Mouse (Mus musculus): ENCODE data around the gene Fam49a. TPM values are rescaled to one million over a fixed set of nuclear protein-coding genes. Genes with fewer than 3 reads are reported as not detected.

Gene Fam49a
- polyA plus RNA-seq, 1 experiment = 0.38 TPM

- TF ChIP-seq CTCF (IDR thresholded peaks at IDR 0.05; ENCODE audit: control insufficient read depth, insufficient read depth, insufficient replicate concordance, low read depth, low read length) (no peak), POLR2A (IDR thresholded peaks at IDR 0.05; ENCODE audit: control insufficient read depth, low read depth, low read length) (no peak)
- H3K36me3 ChIP-seq (ENCODE audit: control insufficient read depth, insufficient read depth, low read length) = no peaks in the 10 kb centered on the region
- no peaks in the 10 kb centered on the region for H3K27me3 ChIP-seq (ENCODE audit: control insufficient read depth, insufficient read depth, low read length)
- no peak overlapping the region for H3K27ac ChIP-seq (ENCODE audit: control insufficient read depth, insufficient read depth, low read depth, low read length)
- peaks cover 2% of the 10 kb centered on the region for H3K4me1 ChIP-seq (ENCODE audit: control insufficient read depth, insufficient read depth, low read length)
- no peak overlapping the region for H3K4me3 ChIP-seq (ENCODE audit: control insufficient read depth, low read depth, low read length)
These were observed 134.3 kb downstream of the Fam49a start for GRCm38 (mm10) chr12:12396224-12396623.

DNA sequence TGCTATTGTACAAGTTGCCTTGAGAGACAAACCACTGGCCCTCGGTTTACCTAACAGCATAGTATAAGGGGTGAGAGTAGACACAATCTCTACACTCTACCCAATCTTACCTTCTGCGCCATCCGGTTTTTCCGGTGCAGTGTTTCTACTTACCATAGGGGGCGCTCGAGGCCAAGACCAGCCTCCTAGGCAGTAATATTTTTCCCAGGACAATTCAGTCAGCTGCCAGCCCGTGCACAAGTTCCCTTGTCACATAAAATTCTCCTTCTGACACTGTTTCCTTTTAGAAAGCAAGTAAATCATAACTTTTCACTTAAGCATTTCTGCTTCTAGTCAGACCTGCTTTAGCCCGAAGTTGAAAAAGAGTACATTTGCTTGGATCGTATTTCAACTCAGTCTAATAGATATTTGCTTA is 139.1 kb downstream of the Fam49a start:
- no peaks in the 10 kb centered on the region for H3K36me3 ChIP-seq (ENCODE audit: control insufficient read depth, insufficient read depth, low read length)
- H3K4me3 ChIP-seq (ENCODE audit: control insufficient read depth, low read depth, low read length) = peak overlapping the region; percentile 48; the same call in 1 of the 2 replicates
- TF ChIP-seq CTCF (IDR thresholded peaks at IDR 0.05; ENCODE audit: control insufficient read depth, insufficient read depth, insufficient replicate concordance, low read depth, low read length) (peak; percentile 85; the same call in 1 of the 2 replicates), POLR2A (IDR thresholded peaks at IDR 0.05; ENCODE audit: control insufficient read depth, low read depth, low read length) (no peak)
- H3K4me1 ChIP-seq (ENCODE audit: control insufficient read depth, insufficient read depth, low read length) = peaks cover 5% of the 10 kb centered on the region
- no peaks in the 10 kb centered on the region for H3K27me3 ChIP-seq (ENCODE audit: control insufficient read depth, insufficient read depth, low read length)
- H3K27ac ChIP-seq (ENCODE audit: control insufficient read depth, insufficient read depth, low read depth, low read length) = no peak overlapping the region

DNA sequence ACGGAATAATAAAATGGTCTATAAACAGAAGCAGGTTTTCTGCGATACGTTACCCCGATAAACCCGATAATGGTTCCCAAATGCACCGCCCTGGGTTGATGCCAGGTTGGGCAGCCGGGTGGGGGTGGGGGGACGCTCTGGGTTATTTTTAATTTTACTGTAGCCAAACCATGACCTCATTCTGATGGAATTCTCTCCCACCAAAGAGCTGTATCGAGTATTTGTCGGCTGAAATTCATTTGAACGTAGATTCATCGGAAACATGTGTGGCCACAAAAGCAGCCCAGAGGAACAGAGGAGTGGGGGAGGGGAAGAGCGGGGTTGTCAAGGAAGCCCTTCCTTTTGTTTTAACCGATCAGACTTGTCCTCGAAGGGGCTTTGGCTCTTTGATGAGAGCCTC is 139.6 kb downstream of the Fam49a start:
- H3K27ac ChIP-seq (ENCODE audit: control insufficient read depth, insufficient read depth, low read depth, low read length) = no peak overlapping the region

GRCm38 (mm10) chr12:12405491-12406110 is 143.7 kb downstream of the Fam49a start:
- Histone ChIP-seq H3K4me3 (ENCODE audit: control insufficient read depth, low read depth, low read length) (no peak overlapping the region), H3K27ac (ENCODE audit: control insufficient read depth, insufficient read depth, low read depth, low read length) (no peak overlapping the region), H3K4me1 (ENCODE audit: control insufficient read depth, insufficient read depth, low read length) (peaks cover 5% of the 10 kb centered on the region; the same call in 1 of the 2 replicates), H3K36me3 (ENCODE audit: control insufficient read depth, insufficient read depth, low read length) (no peaks in the 10 kb centered on the region), H3K27me3 (ENCODE audit: control insufficient read depth, insufficient read depth, low read length) (no peaks in the 10 kb centered on the region)
- TF ChIP-seq CTCF (IDR thresholded peaks at IDR 0.05; ENCODE audit: control insufficient read depth, insufficient read depth, insufficient replicate concordance, low read depth, low read length) = no peak
- TF ChIP-seq POLR2A (IDR thresholded peaks at IDR 0.05; ENCODE audit: control insufficient read depth, low read depth, low read length) = no peak

More for the DNA sequence above, 139.6 kb downstream of the Fam49a start:
- Histone ChIP-seq H3K4me3 (ENCODE audit: control insufficient read depth, low read depth, low read length) (no peak overlapping the region), H3K4me1 (ENCODE audit: control insufficient read depth, insufficient read depth, low read length) (peaks cover 5% of the 10 kb centered on the region), H3K27me3 (ENCODE audit: control insufficient read depth, insufficient read depth, low read length) (no peaks in the 10 kb centered on the region), H3K36me3 (ENCODE audit: control insufficient read depth, insufficient read depth, low read length) (no peaks in the 10 kb centered on the region)
- TF ChIP-seq CTCF (IDR thresholded peaks at IDR 0.05; ENCODE audit: control insufficient read depth, insufficient read depth, insufficient replicate concordance, low read depth, low read length) (no peak), POLR2A (IDR thresholded peaks at IDR 0.05; ENCODE audit: control insufficient read depth, low read depth, low read length) (no peak)

GRCm38 (mm10) chr12:12409044-12409443 is 147.1 kb downstream of the Fam49a start:
- Histone ChIP-seq H3K4me1 (ENCODE audit: control insufficient read depth, insufficient read depth, low read length) (no peaks in the 10 kb centered on the region), H3K4me3 (ENCODE audit: control insufficient read depth, low read depth, low read length) (no peak overlapping the region), H3K27ac (ENCODE audit: control insufficient read depth, insufficient read depth, low read depth, low read length) (no peak overlapping the region), H3K27me3 (ENCODE audit: control insufficient read depth, insufficient read depth, low read length) (no peaks in the 10 kb centered on the region), H3K36me3 (ENCODE audit: control insufficient read depth, insufficient read depth, low read length) (no peaks in the 10 kb centered on the region)
- TF ChIP-seq POLR2A (IDR thresholded peaks at IDR 0.05; ENCODE audit: control insufficient read depth, low read depth, low read length) = no peak
- no peak for TF ChIP-seq CTCF (IDR thresholded peaks at IDR 0.05; ENCODE audit: control insufficient read depth, insufficient read depth, insufficient replicate concordance, low read depth, low read length)

DNA sequence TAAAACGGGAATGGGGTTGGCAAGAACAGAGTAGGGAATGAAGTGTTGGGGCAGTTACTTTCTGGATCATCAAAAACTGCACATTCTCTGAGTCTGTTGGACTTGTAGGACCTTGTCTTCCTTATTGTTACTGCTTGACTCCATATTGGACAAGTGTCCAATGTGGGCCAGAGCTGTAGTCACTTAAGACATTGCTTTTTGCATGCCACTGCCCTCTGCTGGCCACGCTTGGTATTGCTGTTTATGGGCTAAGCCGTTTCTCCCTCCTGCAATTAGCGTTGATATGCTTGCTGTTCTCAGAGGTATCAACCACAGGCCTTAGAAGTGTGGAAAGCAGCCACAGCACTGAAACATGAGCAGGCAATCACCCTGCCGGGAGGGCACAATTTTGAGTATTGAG is 150.7 kb downstream of the Fam49a start:
- Histone ChIP-seq H3K4me3 (ENCODE audit: control insufficient read depth, low read depth, low read length) (no peak overlapping the region), H3K4me1 (ENCODE audit: control insufficient read depth, insufficient read depth, low read length) (no peaks in the 10 kb centered on the region), H3K36me3 (ENCODE audit: control insufficient read depth, insufficient read depth, low read length) (no peaks in the 10 kb centered on the region), H3K27ac (ENCODE audit: control insufficient read depth, insufficient read depth, low read depth, low read length) (no peak overlapping the region), H3K27me3 (ENCODE audit: control insufficient read depth, insufficient read depth, low read length) (no peaks in the 10 kb centered on the region)
- TF ChIP-seq POLR2A (IDR thresholded peaks at IDR 0.05; ENCODE audit: control insufficient read depth, low read depth, low read length) = no peak
- peak; percentile 95; the same call in 1 of the 2 replicates for TF ChIP-seq CTCF (IDR thresholded peaks at IDR 0.05; ENCODE audit: control insufficient read depth, insufficient read depth, insufficient replicate concordance, low read depth, low read length)

DNA sequence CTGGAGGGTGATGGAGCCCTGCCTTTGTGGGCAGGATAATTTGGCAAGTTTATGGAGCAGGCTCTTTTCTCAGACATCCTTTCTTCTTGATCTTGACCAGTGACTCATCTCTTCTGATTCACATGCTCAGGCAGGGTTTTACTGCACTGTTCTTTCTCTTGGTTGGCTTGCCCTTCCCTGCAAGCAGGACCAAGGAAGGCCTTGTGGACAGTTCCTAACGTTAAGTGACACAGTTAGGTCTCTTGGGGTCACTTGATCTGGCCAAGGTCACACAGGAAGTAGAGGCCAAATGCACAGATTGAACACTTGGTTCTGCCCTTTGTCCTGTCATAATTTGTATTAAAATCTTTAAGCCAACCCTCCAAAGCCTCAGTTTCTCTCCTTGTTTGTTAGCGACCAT is 158.5 kb downstream of the Fam49a start:
- Histone ChIP-seq H3K27ac (ENCODE audit: control insufficient read depth, insufficient read depth, low read depth, low read length) (no peak overlapping the region), H3K4me3 (ENCODE audit: control insufficient read depth, low read depth, low read length) (no peak overlapping the region), H3K27me3 (ENCODE audit: control insufficient read depth, insufficient read depth, low read length) (no peaks in the 10 kb centered on the region), H3K4me1 (ENCODE audit: control insufficient read depth, insufficient read depth, low read length) (no peaks in the 10 kb centered on the region; the same call in 1 of the 2 replicates), H3K36me3 (ENCODE audit: control insufficient read depth, insufficient read depth, low read length) (no peaks in the 10 kb centered on the region)
- TF ChIP-seq CTCF (IDR thresholded peaks at IDR 0.05; ENCODE audit: control insufficient read depth, insufficient read depth, insufficient replicate concordance, low read depth, low read length) = no peak
- TF ChIP-seq POLR2A (IDR thresholded peaks at IDR 0.05; ENCODE audit: control insufficient read depth, low read depth, low read length) = no peak
